Mouse (Mus musculus): ENCODE data around the gene Me1.

Gene Me1

GRCm38 (mm10) chr9:86701844-86702243, 6.1 kb upstream of the Me1 start:
- DNase-seq: no peak

GRCm38 (mm10) chr9:86701264-86701663, 5.5 kb upstream of the Me1 start:
- no peak for DNase-seq

GRCm38 (mm10) chr9:86695199-86695817, 445 bp downstream of the Me1 start:
- DNase-seq: peak; percentile 47 to 50

GRCm38 (mm10) chr9:86694644-86695043, 1.1 kb downstream of the Me1 start:
- DNase-seq: no peak

- DNase-seq: no peak
Observed at GRCm38 (mm10) chr9:86693935-86694334, 1.8 kb downstream of the Me1 start.

- no peak for DNase-seq
Observed at GRCm38 (mm10) chr9:86692676-86693075, 3.1 kb downstream of the Me1 start.

- no peak for DNase-seq
Observed at GRCm38 (mm10) chr9:86692251-86692650, 3.5 kb downstream of the Me1 start.

GRCm38 (mm10) chr9:86691101-86691500, 4.7 kb downstream of the Me1 start:
- no peak for DNase-seq

GRCm38 (mm10) chr9:86683713-86684209, 12.0 kb downstream of the Me1 start:
- no peak for DNase-seq

- DNase-seq: peak; percentile 28 to 33
Observed at GRCm38 (mm10) chr9:86682844-86683243, 12.9 kb downstream of the Me1 start.

GRCm38 (mm10) chr9:86682278-86682677, 13.5 kb downstream of the Me1 start:
- DNase-seq: no peak

- DNase-seq: no peak
Observed at GRCm38 (mm10) chr9:86680431-86680830, 15.3 kb downstream of the Me1 start.

- DNase-seq: peak; percentile 31 to 53
Observed at GRCm38 (mm10) chr9:86679843-86680417, 15.8 kb downstream of the Me1 start.

GRCm38 (mm10) chr9:86676246-86676645, 19.5 kb downstream of the Me1 start:
- no peak for DNase-seq

GRCm38 (mm10) chr9:86675426-86675825, 20.3 kb downstream of the Me1 start:
- DNase-seq: no peak

- no peak for DNase-seq
Observed at GRCm38 (mm10) chr9:86672907-86673472, 22.8 kb downstream of the Me1 start.

GRCm38 (mm10) chr9:86668590-86669252, 27.0 kb downstream of the Me1 start:
- DNase-seq: no peak

GRCm38 (mm10) chr9:86667138-86667750, 28.5 kb downstream of the Me1 start:
- no peak for DNase-seq

GRCm38 (mm10) chr9:86661679-86662078, 34.1 kb downstream of the Me1 start:
- DNase-seq: peak; percentile 37 to 55

- peak; percentile 16 to 19 for DNase-seq
Observed at GRCm38 (mm10) chr9:86661266-86661665, 34.5 kb downstream of the Me1 start.

- DNase-seq: no peak
Observed at GRCm38 (mm10) chr9:86660327-86660726, 35.4 kb downstream of the Me1 start.

GRCm38 (mm10) chr9:86658347-86658746, 37.4 kb downstream of the Me1 start:
- DNase-seq: no peak

- no peak for DNase-seq
Observed at GRCm38 (mm10) chr9:86652194-86652593, 43.6 kb downstream of the Me1 start.
